Mouse (Mus musculus) cerebellum, adult 2 months (tissue): ENCODE measurements around the gene Frat2. TPM values are rescaled to one million over a fixed set of nuclear protein-coding genes. Genes with fewer than 3 reads are reported as not detected.
"Not testable (repeated sequence)": the region's sequence is repeated elsewhere in the genome, so short reads cannot be mapped to it uniquely, and the experiment has no call there.

Experiments
- DNase-seq, 2 experiments: peaks; one replicate each; pipeline ENCODE4 v3.0.0; 2021
- H3K27ac ChIP-seq: fragments of 200-500 bp; 2 replicates; pipeline ENCODE4 v1.5.1; 2012; ENCODE audit warnings: low read length, control low read depth, inconsistent platforms; ENCODE audit not compliant: insufficient read depth
- H3K27me3 ChIP-seq: fragments of 200-500 bp; 2 replicates; pipeline ENCODE4 v1.6.1; 2012; ENCODE audit warnings: inconsistent platforms, mild to moderate bottlenecking, low read length, moderate library complexity; ENCODE audit not compliant: control insufficient read depth, insufficient read depth
- H3K4me1 ChIP-seq: fragments of 200-500 bp; 2 replicates; pipeline ENCODE4 v1.6.1; 2011; ENCODE audit warnings: low read length; ENCODE audit not compliant: control insufficient read depth, insufficient read depth
- H3K4me3 ChIP-seq: fragments of 200-500 bp; replicated peaks from 2 replicates; pipeline ENCODE3; 2011; ENCODE audit warnings: mild to moderate bottlenecking, low read depth, low read length, control low read depth; ENCODE audit not compliant: insufficient read depth
- CTCF ChIP-seq: fragments of 200-500 bp; IDR thresholded peaks from 2 replicates; pipeline ENCODE4 v1.5.1; 2011; ENCODE audit warnings: low read depth, mild to moderate bottlenecking, control low read depth, low read length, moderate library complexity, borderline replicate concordance; ENCODE audit not compliant: insufficient read depth
- POLR2A ChIP-seq: fragments of 200-500 bp; IDR thresholded peaks from 2 replicates; pipeline ENCODE4 v1.6.1; 2011; ENCODE audit warnings: low read length, control low read depth, borderline replicate concordance; ENCODE audit not compliant: insufficient read depth
- WGBS: fragments of 180-500 bp; shearing (Covaris S2); methylation state at CpG from one replicate; pipeline ENCODE4 v1.1.7; 2018; 5-methylcytosine and 5-hydroxymethylcytosine counted together
- polyA plus RNA-seq: library from polyadenylated mRNA; depleted of rRNA; stranded (reverse); fragments of >200 nt; gene quantifications from 2 replicates; pipeline ENCODE4 v1.2.3, GENCODE M21; 2012

Frat2 gene
- polyA plus RNA-seq, 1 experiment: 6.9 TPM

DNA sequence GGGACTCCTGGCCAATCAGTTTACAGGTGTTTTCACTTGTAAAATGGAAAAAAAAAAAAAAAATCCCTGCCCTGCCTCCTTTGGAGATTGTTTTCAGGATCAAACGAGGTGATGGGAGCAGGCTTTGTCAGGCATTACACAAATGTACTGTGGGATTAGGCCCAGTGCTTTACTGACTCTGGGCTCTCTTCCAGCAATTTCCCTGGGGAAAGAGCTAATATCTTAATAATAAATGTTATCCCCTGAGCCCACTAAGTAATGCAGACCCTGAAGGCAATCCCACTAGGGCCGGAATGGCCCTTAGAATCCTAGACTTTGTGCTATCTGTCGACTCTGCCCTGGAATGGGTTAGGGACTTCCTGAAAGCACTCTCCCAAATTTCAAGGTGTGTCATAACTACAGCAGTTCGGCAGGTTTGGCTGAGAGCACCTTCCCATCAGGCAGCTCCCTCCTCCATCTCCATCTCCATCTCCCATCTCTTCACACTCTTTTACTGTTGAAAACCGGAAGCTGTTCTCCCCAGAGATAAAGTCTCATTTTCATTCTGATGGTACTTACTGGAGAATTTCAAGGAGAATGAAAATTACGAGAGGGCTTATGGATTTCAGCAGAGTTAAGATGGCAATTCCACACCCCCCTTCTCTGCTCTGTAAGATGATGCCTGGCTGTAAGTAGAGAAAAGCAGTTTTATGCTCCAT, 2.2 kb upstream of the Frat2 start:
- TF ChIP-seq POLR2A: no peak
- no peak for TF ChIP-seq CTCF
- peaks cover under 1% of the 10 kb centered on the region; the same call in 1 of the 2 replicates for H3K4me1 ChIP-seq
- no peak for DNase-seq
- H3K4me3 ChIP-seq: no peak overlapping the region
- 47% methylated on average over 6 of the region's 6 CpGs for WGBS
- no peak overlapping the region for H3K27ac ChIP-seq
- H3K27me3 ChIP-seq: no peaks in the 10 kb centered on the region

GRCm38 (mm10) chr19:41847614-41847991, 329 bp downstream of the Frat2 start:
- Histone ChIP-seq H3K4me3 (peak overlapping the region; percentile 95), H3K27ac (peak overlapping the region; percentile 34; the same call in 1 of the 2 replicates)
- not testable (repeated sequence) for DNase-seq, H3K4me1 ChIP-seq, H3K27me3 ChIP-seq
- WGBS: under 1% methylated on average over 47 of the region's 53 CpGs

DNA sequence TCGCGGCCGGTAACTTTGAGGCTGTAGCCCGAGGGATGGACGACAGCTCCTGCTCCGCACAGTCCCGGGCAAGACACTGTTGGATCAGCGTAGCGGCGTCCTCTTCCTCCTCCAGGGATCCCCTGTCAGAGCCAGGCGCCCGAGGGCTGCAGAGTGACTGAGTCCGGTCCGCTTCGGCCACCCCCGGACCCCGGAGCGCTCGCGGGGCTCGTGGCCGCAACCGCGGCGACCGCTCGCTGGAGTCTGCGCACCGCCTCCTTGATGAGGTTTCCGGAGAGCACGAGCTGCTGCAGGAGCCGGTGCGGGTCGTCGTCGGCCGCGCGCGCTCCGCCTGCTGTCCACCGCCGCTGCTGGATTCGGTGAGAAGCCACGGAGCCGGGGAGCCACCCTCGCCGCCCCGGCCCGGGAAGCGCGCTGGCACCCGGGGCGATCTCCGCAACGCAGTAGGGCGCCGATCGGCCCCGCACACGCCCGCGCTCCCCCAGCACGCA, 796 bp downstream of the Frat2 start:
- Histone ChIP-seq H3K4me3 (peak overlapping the region; percentile 64), H3K4me1 (peaks cover 4% of the 10 kb centered on the region), H3K27ac (0 out of 2 replicates have a peak overlapping the region, but pooled peaks have one; percentile 34), H3K27me3 (no peaks in the 10 kb centered on the region)
- WGBS: under 1% methylated on average over 55 of the region's 64 CpGs
- TF ChIP-seq CTCF: no peak
- no peak for TF ChIP-seq POLR2A
- DNase-seq: peak; percentile 57 to 69

DNA sequence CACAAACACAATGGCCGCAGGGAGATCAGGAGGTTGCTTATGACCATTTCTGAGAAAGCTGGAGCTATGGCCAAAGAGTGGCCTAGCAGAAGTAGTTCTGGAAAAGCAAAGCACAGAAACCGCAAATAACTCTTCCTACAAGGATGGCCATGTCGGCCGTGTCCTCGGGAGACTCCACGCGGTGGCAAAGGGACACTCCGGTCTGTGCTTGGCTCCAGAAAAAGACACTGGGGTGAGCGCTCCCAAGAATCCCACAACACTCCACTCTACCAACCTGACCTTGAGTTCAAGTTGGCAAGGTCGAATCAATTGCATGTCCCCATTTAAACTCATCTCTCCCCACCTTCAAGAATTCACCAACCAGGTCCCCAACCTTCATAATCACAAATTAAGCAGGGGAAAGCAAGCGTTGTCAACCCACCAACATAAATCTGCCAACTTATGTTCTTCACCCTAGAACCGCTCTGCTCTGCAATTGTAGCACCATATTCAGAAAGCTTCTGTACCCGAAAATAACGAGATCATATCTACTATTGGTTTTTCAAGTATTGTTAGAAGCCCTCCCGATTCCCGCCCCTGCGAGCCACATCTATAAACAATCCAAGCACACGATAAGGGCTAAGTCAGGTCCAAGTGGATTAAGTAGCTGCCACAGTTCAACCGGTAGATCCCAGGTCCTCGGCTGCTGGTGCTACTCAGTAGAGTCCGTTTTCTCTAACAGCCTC, 1.4 kb downstream of the Frat2 start:
- H3K27me3 ChIP-seq: no peaks in the 10 kb centered on the region
- peak overlapping the region; percentile 64 for H3K4me3 ChIP-seq
- 3% methylated on average over 21 of the region's 21 CpGs for WGBS
- peaks cover 4% of the 10 kb centered on the region for H3K4me1 ChIP-seq
- H3K27ac ChIP-seq: no peak overlapping the region
- TF ChIP-seq POLR2A (no peak), CTCF (peak; percentile 40; the same call in 1 of the 2 replicates)
- peak; percentile 50 to 57 for DNase-seq

DNA sequence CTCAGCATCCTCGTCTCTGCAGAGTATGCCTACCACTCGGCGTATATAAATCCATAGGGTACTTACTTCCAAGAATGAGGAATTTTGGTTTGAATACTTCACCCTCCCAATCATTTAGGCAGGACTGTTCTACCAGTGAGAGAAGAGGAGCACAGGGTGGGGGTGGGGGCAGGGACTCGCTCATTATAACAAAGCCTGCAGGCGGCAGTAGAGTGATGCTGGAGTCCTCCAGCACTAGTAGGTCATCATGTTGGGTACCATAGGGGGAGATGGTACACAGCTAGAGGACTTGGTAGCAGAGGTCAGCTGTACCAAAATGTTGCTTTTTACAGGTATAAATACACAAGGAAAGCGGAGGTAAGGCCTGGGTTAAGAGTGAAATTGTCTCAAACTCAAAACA, 3.6 kb downstream of the Frat2 start:
- TF ChIP-seq POLR2A (no peak), CTCF (peak; percentile 24; the same call in 1 of the 2 replicates)
- no peak for DNase-seq
- WGBS: 80% methylated on average over 6 of the region's 6 CpGs
- Histone ChIP-seq H3K27ac (no peak overlapping the region), H3K4me3 (no peak overlapping the region), H3K27me3 (no peaks in the 10 kb centered on the region), H3K4me1 (peaks cover 9% of the 10 kb centered on the region)

DNA sequence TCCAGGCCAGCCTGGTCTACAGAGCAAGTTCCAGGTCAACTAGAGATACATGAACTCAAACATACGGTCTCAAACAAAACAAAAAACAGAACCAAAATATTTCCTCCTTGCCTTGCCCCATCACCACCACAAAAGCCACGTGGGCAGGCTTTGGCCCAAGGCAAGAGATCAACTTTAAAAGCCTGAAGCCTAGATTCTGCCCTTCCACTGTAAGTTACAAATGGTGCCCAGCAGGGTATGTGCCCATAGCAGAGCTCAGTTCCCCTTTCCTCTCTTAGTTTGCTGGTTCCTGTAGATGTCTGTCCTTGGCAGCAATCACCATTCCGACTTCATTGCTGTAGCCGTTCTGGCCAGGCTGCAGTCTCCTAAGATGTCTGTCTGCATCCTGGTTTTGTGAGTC, 5.2 kb downstream of the Frat2 start:
- TF ChIP-seq CTCF: no peak
- TF ChIP-seq POLR2A: no peak
- H3K27me3 ChIP-seq: no peaks in the 10 kb centered on the region
- H3K27ac ChIP-seq: no peak overlapping the region
- WGBS: 41% methylated on average over 4 of the region's 4 CpGs
- no peak for DNase-seq
- H3K4me3 ChIP-seq: no peak overlapping the region
- H3K4me1 ChIP-seq: peaks cover 9% of the 10 kb centered on the region

DNA sequence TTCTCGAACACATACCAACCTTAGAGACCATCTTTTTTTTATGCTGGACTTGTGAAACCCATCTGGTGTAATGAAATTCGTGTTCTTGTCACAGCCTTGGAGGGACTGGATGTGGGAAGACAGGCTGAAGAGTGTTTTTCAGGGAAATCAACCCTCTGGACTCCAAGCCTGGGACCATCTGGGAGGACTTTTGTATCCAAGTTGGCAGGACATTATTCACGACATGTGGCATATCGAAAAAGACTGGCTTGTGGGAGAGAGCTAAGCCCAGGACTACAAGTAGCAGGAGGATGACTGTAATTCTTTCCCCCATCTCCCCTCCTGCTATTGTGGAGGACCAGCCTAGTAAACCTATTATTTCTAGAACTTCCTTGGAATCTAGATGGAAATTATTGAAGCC, 5.7 kb downstream of the Frat2 start:
- 15% methylated on average over 4 of the region's 4 CpGs for WGBS
- no peak overlapping the region for H3K27ac ChIP-seq

DNA sequence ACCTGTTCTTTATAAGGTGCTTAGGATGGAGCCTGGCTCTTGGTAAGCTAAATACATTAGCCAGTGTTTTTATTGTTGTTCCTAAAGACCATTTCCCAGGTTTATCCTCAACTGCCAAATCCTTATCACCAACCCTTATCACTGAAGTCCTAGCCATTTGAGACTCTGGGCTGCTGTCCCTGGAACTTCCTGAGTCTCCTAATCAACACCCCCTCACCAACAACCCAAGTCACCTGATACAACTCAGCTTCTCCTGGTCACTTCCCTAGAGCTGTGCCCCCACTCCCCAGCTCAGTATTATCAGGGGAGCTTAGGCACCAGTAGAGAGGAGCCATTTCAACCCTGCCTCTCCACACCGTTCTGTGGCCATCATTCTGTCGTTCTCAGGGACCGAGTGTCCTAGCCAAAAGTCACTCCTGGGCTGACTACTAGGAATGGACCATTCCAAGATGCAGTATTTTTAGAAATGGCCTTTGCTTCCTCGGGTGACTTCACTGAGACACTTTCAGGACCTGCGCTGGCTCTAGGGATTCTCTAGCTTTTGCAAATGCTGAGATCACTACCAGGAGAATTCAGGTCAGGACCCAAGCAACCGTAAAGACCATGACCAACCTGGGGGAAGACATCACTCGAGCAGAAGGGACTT, 6.7 kb downstream of the Frat2 start:
- DNase-seq: no peak
- TF ChIP-seq POLR2A (no peak), CTCF (no peak)
- no peaks in the 10 kb centered on the region for H3K27me3 ChIP-seq
- WGBS: 24% methylated on average over 7 of the region's 7 CpGs
- no peak overlapping the region for H3K4me3 ChIP-seq
- no peak overlapping the region for H3K27ac ChIP-seq
- peaks cover 9% of the 10 kb centered on the region for H3K4me1 ChIP-seq

More for the DNA sequence above, 5.7 kb downstream of the Frat2 start:
- Histone ChIP-seq H3K27me3 (no peaks in the 10 kb centered on the region), H3K4me1 (peaks cover 9% of the 10 kb centered on the region), H3K4me3 (no peak overlapping the region)
- no peak for TF ChIP-seq CTCF
- no peak for TF ChIP-seq POLR2A
- DNase-seq: peak; percentile 48 to 76
